Mouse (Mus musculus) adrenal gland, postnatal 10 days (tissue): ENCODE measurements around the gene Ntan1. TPM values are rescaled to one million over a fixed set of nuclear protein-coding genes. Genes with fewer than 3 reads are reported as not detected.

Experiments
- DNase-seq: peaks from one replicate; pipeline ENCODE4 v3.0.0; 2021; ENCODE audit warnings: mixed read lengths
- microRNA-seq: library from miRNA; unstranded; fragments of <30 nt; microRNA quantifications from one replicate; pipeline ENCODE4 v1.2.0, GENCODE M21; 2021
- total RNA-seq, 2 experiments: library from RNA; stranded (reverse); gene quantifications; 2 replicates each; pipeline ENCODE4 v1.2.3; 2021

Gene Ntan1
- total RNA-seq, 2 experiments from 2014 or later = 69.2 to 82.8 TPM

GRCm38 (mm10) chr16:13831606-13832005 is 13.0 kb downstream of the Ntan1 start:
- DNase-seq = peak; percentile 47

GRCm38 (mm10) chr16:13834382-13834781 is 15.7 kb downstream of the Ntan1 start:
- DNase-seq = no peak

GRCm38 (mm10) chr16:13840056-13840455 is 21.4 kb downstream of the Ntan1 start:
- no peak for DNase-seq

- no peak for DNase-seq
Measured at GRCm38 (mm10) chr16:13840956-13841355, 22.3 kb downstream of the Ntan1 start.

- DNase-seq = no peak
Measured at GRCm38 (mm10) chr16:13845031-13845430, 26.4 kb downstream of the Ntan1 start.

GRCm38 (mm10) chr16:13846675-13847074 is 28.0 kb downstream of the Ntan1 start:
- DNase-seq = no peak

- no peak for DNase-seq
Measured at GRCm38 (mm10) chr16:13848310-13848709, 29.7 kb downstream of the Ntan1 start.

GRCm38 (mm10) chr16:13851446-13851845 is 32.8 kb downstream of the Ntan1 start:
- DNase-seq = no peak

GRCm38 (mm10) chr16:13853886-13854285 is 35.2 kb downstream of the Ntan1 start:
- DNase-seq = no peak

GRCm38 (mm10) chr16:13866076-13866475 is 47.4 kb downstream of the Ntan1 start:
- no peak for DNase-seq

- DNase-seq = no peak
Measured at GRCm38 (mm10) chr16:13866616-13867015, 48.0 kb downstream of the Ntan1 start.

GRCm38 (mm10) chr16:13867406-13867805 is 48.8 kb downstream of the Ntan1 start:
- peak; percentile 23 for DNase-seq

GRCm38 (mm10) chr16:13867910-13868514 is 49.4 kb downstream of the Ntan1 start:
- peak; percentile 27 for DNase-seq

GRCm38 (mm10) chr16:13875483-13875882 is 56.8 kb downstream of the Ntan1 start:
- no peak for DNase-seq

GRCm38 (mm10) chr16:13883094-13883774 is 64.6 kb downstream of the Ntan1 start:
- no peak for DNase-seq

Small RNA genes within 50 kb of the gene (microRNA-seq; reads per million reads assigned to microRNA genes)
- not detected for gene Gm27734

Other genes starting within 250 kb of the Ntan1 start
- gene Parn, start 150.7 kb upstream of the Ntan1 start, total RNA-seq = 10 to 100 TPM; 34.4 to 37.4 TPM
- gene Bfar, start 147.0 kb upstream of the Ntan1 start, total RNA-seq = 10 to 100 TPM; 63.2 to 69.8 TPM
- 1 to 10 TPM; 6.5 to 7.5 TPM for gene 3110001I22Rik, start 146.9 kb upstream of the Ntan1 start, total RNA-seq
- gene Pla2g10, start 87.9 kb upstream of the Ntan1 start, total RNA-seq = not detected
- gene Rrn3, start 38.1 kb upstream of the Ntan1 start, total RNA-seq = 10 to 100 TPM; 37.6 to 38.0 TPM
- gene Pdxdc1, start 84.3 kb downstream of the Ntan1 start, total RNA-seq = 10 to 100 TPM; 75.6 to 76.5 TPM
- 1 to 10 TPM; 6.6 to 8.1 TPM for gene Mpv17l, start 84.3 kb downstream of the Ntan1 start, total RNA-seq
- 1 to 10 TPM; 1.7 to 4.2 TPM for gene 2900011O08Rik, start 167.8 kb downstream of the Ntan1 start, total RNA-seq
- under 1 TPM in 1 of 2 experiments, not detected in 1; 0.30 TPM for gene Ifitm7, start 168.0 kb downstream of the Ntan1 start, total RNA-seq